Mouse (Mus musculus) spleen, postnatal 36 days (tissue): ENCODE measurements around the gene Dnajc17.

Experiments
- DNase-seq, 2 experiments: peaks; one replicate each; pipeline ENCODE4 v3.0.0; 2022; ENCODE audit warnings: low spot score in 2 of 2, mixed read lengths in 1 of 2

Dnajc17 gene

GRCm38 (mm10) chr2:119163135-119163534 is 45.5 kb downstream of the Dnajc17 start:
- no peak for DNase-seq

DNA sequence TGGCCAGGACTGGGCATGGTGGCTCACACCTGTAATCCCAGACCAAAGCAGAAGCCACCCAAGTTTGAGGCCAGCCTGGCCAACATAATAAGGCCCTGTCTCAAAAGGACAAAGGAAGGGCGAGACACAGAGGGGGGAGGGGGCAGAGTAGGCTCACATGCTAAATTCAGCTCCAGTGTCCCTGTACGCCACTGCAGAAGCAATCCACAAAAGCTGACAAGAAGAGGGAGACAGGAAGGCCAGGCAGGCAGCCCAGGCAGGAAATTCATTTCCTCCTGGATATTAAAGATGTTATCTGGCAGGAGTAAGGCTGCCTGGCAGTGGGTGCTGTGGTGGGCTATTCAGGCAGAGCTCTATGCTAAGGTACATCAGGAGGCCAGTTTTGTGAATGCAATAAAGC is 47.3 kb downstream of the Dnajc17 start:
- no peak for DNase-seq

DNA sequence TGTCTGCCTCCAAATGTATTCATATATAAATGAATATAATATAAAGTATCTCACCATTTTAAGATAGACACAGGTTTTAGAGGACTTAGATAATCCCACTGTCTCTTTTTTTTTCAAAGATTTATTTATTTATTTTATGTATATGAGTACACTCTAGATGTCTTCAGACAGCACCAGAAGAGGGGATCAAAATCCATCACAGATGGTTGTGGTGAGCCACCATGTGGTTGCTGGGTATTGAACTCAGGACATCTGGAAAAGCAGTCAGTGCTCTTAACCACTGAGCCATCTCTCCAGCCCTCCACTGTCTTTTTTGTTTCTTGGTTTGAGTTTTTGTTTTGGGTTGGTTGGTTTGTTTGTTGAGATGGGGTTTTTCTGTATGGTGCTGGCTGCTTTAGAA is 50.8 kb downstream of the Dnajc17 start:
- DNase-seq, result no peak

DNA sequence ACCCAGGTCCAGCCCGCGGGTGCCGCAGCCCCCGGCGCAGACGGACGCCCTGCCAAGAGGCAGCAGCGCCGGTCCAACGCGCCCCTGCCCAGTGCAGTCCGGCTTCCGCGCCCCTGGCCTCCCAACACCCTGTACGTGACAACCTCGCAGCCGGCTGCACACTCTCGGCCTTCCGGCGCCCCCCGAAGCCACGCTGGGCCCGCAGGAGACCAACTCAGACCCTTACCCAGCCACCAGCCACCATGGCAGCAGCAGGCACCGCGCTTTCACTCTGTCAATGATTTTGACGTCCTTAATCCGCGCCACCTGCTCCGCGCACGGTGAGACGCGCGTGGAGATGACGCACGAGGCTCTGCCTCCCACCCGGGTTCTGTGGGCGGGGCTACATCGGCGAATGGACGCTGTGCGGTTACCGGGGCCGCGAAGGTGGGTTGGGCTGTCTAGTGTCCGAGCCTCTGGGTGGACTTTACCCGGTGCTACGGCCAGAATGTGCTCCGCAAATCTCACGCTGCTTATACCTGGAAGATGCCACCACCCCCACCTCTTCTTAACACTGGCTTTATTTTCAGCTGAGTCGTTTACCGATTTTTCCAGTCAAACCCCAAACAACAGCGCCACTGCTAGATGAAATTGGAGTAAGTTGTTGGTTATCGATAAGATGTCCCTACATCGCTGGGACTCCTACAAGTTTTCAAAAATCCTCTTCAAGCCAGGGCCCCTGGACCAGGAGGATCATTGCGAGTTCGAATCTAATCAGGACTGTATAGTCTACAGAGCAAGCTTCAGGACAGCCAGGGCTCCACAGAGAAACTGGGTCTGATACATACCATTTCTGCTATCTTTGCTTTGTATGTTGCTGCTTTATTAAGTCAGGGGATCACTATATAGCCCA is 51.7 kb downstream of the Dnajc17 start, which contains the start of gene Rmdn3:
Rmdn3 (minus strand) TSS at position 354 of the 892 bp plus-strand sequence.
- DNase-seq, result peak; percentile 91 to 94

DNA sequence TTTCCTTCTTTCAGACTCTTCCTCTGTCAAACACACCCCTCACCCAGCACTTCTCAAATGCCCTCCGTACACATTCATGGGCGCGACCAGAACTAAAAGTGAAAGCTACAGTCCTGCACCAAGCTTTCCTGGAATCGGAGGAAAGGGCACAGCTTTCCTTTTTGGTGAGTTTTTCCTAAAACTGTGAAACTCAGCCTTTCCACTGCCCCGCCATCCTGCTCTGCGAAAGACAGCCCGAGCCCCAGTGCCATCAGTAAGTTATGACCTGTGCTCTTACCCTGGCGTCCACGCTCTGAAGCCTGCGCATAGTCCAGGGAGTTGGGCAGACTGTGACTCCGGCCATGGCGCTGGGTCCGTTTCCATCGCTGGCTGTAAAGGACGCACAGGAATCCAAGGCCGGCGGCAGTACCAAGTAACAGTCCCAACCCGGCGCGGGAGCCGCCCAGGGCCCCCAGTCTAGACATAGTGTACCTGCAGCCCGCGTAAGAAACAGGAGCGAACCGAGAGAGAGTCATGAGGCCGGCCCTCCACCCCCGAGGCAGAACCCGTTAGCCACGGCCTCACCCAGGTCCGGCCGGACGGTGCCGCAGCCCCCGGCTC is 52.4 kb downstream of the Dnajc17 start:
- peak in 1 of 2 experiments; percentile 20 for DNase-seq

- DNase-seq, result peak; percentile 50 to 66
These were observed 53.2 kb downstream of the Dnajc17 start for GRCm38 (mm10) chr2:119155388-119155787.

GRCm38 (mm10) chr2:119154683-119155082 is 53.9 kb downstream of the Dnajc17 start:
- no peak for DNase-seq

GRCm38 (mm10) chr2:119152255-119152654 is 56.3 kb downstream of the Dnajc17 start:
- DNase-seq, result no peak

GRCm38 (mm10) chr2:119147775-119148174 is 60.8 kb downstream of the Dnajc17 start:
- DNase-seq, result no peak

GRCm38 (mm10) chr2:119147160-119147678 is 61.4 kb downstream of the Dnajc17 start:
- no peak for DNase-seq

- DNase-seq, result no peak
These were observed 62.2 kb downstream of the Dnajc17 start for GRCm38 (mm10) chr2:119146435-119146834.

DNA sequence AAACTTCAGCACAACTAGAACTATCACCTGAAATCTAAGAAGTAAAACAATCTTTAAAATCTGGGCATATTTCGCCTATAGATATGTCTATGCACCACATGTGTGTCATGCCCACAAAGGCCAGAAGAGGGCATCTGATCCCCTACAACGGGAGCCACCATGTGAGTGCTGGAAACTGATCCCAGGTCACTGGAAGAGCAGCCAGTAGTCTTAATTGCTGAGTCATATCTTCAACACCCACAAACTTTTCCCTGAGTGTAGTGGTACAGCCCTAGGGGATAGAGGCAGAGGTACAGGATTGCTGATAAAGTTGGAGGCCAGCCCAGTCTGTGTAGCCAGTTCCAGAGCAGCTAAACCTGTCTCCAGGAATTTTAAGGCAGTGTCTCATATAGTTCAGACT is 63.4 kb downstream of the Dnajc17 start:
- no peak for DNase-seq

- peak; percentile 26 to 27 for DNase-seq
These were observed 72.2 kb downstream of the Dnajc17 start for GRCm38 (mm10) chr2:119136346-119136898.
